Mouse (Mus musculus): ENCODE results near the gene Pilra. TPM values are rescaled to one million over a fixed set of nuclear protein-coding genes. Genes with fewer than 3 reads are reported as not detected.
"Not testable (repeated sequence)": the region's sequence is repeated elsewhere in the genome, so short reads cannot be mapped to it uniquely, and the experiment has no call there.

The Pilra gene
- polyA plus RNA-seq (2016; fragmentation: Nextera tagmentation; extraction: Ambion mirVana): 0.57 and 0.93 TPM in 2 replicates

- H3K9me3 ChIP-seq; H3K27ac ChIP-seq; H3K36me3 ChIP-seq; H3K4me3 ChIP-seq; H3K27me3 ChIP-seq (replicated peaks); H3K4me2 ChIP-seq (replicated peaks); H3K9ac ChIP-seq; H3K4me1 ChIP-seq; ATAC-seq (ENCODE audit: low FRiP score, low read depth): not testable (repeated sequence)
- WGBS: 67% methylated on average over 2 of the region's 2 CpGs
Measured at GRCm38 (mm10) chr5:137835966-137836520, at the start of gene Pilra. TSS of gene Pilra (minus strand) at chr5:137836281.

GRCm38 (mm10) chr5:137883345-137883744, 47.3 kb upstream of the Pilra start:
- no peak overlapping the region for H3K4me2 ChIP-seq (replicated peaks)
- no peaks in the 10 kb centered on the region for H3K9me3 ChIP-seq
- no peaks in the 10 kb centered on the region for H3K27me3 ChIP-seq (replicated peaks)
- H3K4me3 ChIP-seq: no peak overlapping the region
- no peak overlapping the region for H3K9ac ChIP-seq
- no peak overlapping the region for H3K27ac ChIP-seq
- WGBS: 86% methylated on average over 3 of the region's 3 CpGs
- ATAC-seq (ENCODE audit: low FRiP score, low read depth): no peak
- no peaks in the 10 kb centered on the region for H3K36me3 ChIP-seq
- H3K4me1 ChIP-seq: no peaks in the 10 kb centered on the region

DNA sequence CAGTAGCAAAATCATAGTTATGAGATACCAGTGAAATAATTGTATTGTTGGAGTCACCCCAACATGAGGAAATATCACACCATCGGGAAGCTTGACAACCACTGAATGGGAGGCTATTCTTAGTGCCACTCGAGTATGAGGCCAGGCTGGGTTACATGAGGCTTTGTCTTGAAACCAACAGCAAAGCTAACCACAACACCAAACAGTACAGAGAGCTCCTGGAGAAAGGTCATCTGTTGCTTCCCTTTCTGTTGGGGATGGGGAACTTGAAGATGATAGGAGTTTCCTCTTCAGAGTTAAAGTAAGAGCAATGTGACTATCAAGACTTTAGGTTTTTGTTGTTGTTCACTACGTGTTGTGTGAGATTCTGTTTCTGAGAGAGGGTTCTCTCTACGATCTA, 46.8 kb upstream of the Pilra start:
- Histone ChIP-seq H3K4me3 (no peak overlapping the region), H3K9me3 (no peaks in the 10 kb centered on the region), H3K27me3 (replicated peaks) (no peaks in the 10 kb centered on the region), H3K4me1 (no peaks in the 10 kb centered on the region), H3K36me3 (no peaks in the 10 kb centered on the region), H3K9ac (no peak overlapping the region), H3K27ac (no peak overlapping the region), H3K4me2 (replicated peaks) (no peak overlapping the region)
- ATAC-seq (ENCODE audit: low FRiP score, low read depth): no peak
- WGBS: 78% methylated on average over 4 of the region's 4 CpGs

DNA sequence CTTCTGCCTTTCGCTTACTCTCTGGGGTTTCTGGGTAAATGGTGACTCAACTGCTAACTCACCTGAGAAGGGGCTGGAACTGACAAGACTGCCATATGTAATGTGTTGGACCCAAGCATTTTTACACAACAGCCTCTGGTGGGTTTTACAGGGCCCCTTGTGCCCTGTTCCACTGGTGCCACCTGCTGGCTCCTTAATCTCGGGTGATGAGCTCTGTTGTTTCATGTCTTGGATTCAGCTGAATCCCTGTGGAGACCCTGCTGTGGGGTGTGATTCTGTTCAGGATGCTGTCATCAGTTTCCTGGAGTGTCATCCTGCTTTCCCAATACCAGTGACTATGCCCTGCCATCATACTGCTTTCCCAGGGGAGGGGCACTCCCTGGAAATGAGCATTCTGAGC, 41.8 kb upstream of the Pilra start:
- H3K9ac ChIP-seq: no peak overlapping the region
- H3K9me3 ChIP-seq: no peaks in the 10 kb centered on the region
- no peaks in the 10 kb centered on the region for H3K36me3 ChIP-seq
- no peak overlapping the region for H3K4me2 ChIP-seq (replicated peaks)
- no peak overlapping the region for H3K4me3 ChIP-seq
- no peaks in the 10 kb centered on the region for H3K27me3 ChIP-seq (replicated peaks)
- no peak overlapping the region for H3K27ac ChIP-seq
- no peak for ATAC-seq (ENCODE audit: low FRiP score, low read depth)
- no peaks in the 10 kb centered on the region for H3K4me1 ChIP-seq
- 51% methylated on average over 2 of the region's 2 CpGs for WGBS

GRCm38 (mm10) chr5:137875054-137875453, 39.0 kb upstream of the Pilra start:
- no peak overlapping the region for H3K4me3 ChIP-seq
- WGBS: 86% methylated on average over 2 of the region's 2 CpGs
- H3K4me1 ChIP-seq: no peaks in the 10 kb centered on the region
- H3K4me2 ChIP-seq (replicated peaks): no peak overlapping the region
- no peaks in the 10 kb centered on the region for H3K27me3 ChIP-seq (replicated peaks)
- no peaks in the 10 kb centered on the region for H3K36me3 ChIP-seq
- H3K27ac ChIP-seq: no peak overlapping the region
- H3K9me3 ChIP-seq: no peaks in the 10 kb centered on the region
- no peak for ATAC-seq (ENCODE audit: low FRiP score, low read depth)
- no peak overlapping the region for H3K9ac ChIP-seq

- not testable (repeated sequence) for H3K9me3 ChIP-seq; H3K4me2 ChIP-seq (replicated peaks); H3K9ac ChIP-seq; H3K4me1 ChIP-seq; H3K27me3 ChIP-seq (replicated peaks); H3K4me3 ChIP-seq; H3K27ac ChIP-seq; H3K36me3 ChIP-seq; ATAC-seq (ENCODE audit: low FRiP score, low read depth)
- 32% methylated on average over 1 of the region's 1 CpGs for WGBS
Measured at GRCm38 (mm10) chr5:137872381-137872702, 36.3 kb upstream of the Pilra start.

- not testable (repeated sequence) for H3K4me2 ChIP-seq (replicated peaks); H3K4me1 ChIP-seq; ATAC-seq (ENCODE audit: low FRiP score, low read depth); H3K27ac ChIP-seq; H3K9ac ChIP-seq; H3K36me3 ChIP-seq; H3K27me3 ChIP-seq (replicated peaks); H3K4me3 ChIP-seq; H3K9me3 ChIP-seq
- 71% methylated on average over 3 of the region's 3 CpGs for whole genome bisulfite sequencing
Measured at GRCm38 (mm10) chr5:137871644-137872380, 35.7 kb upstream of the Pilra start, which contains the start of gene Pilrb2. TSS of gene Pilrb2 (minus strand) at chr5:137871815.

- not testable (repeated sequence) for H3K9ac ChIP-seq; H3K4me3 ChIP-seq; H3K4me2 ChIP-seq (replicated peaks); H3K27ac ChIP-seq; ATAC-seq (ENCODE audit: low FRiP score, low read depth); H3K36me3 ChIP-seq; H3K4me1 ChIP-seq; H3K27me3 ChIP-seq (replicated peaks); H3K9me3 ChIP-seq
- WGBS: 76% methylated on average over 2 of the region's 2 CpGs
Measured at GRCm38 (mm10) chr5:137868600-137868999, 32.5 kb upstream of the Pilra start.

DNA sequence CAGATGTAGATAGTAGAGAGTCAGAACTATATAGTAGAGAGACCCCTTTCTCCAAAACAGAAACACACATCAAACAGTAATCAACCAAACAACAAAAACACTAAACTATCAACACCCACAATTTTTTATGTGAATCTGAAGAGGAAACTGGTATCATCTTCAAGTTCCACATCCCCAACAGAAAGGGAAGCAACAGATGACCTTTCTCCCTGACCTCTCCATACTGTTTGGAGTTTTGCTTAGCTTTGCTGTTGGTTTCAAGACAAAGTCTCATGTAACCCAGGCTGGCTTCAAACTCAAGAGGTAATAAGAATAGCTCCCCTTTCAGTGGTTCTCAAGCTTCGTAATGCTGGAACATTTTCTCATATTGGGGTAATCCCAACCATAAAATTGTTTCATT, 27.9 kb upstream of the Pilra start:
- H3K4me2 ChIP-seq (replicated peaks); H3K9me3 ChIP-seq; H3K27ac ChIP-seq; ATAC-seq (ENCODE audit: low FRiP score, low read depth); H3K4me3 ChIP-seq; H3K9ac ChIP-seq; H3K4me1 ChIP-seq; H3K36me3 ChIP-seq; H3K27me3 ChIP-seq (replicated peaks): not testable (repeated sequence)
- WGBS: 82% methylated on average over 1 of the region's 1 CpGs

- H3K9me3 ChIP-seq; H3K27ac ChIP-seq; H3K27me3 ChIP-seq (replicated peaks); ATAC-seq (ENCODE audit: low FRiP score, low read depth); H3K4me2 ChIP-seq (replicated peaks); H3K4me1 ChIP-seq; H3K36me3 ChIP-seq; H3K9ac ChIP-seq; H3K4me3 ChIP-seq: not testable (repeated sequence)
- WGBS: 74% methylated on average over 2 of the region's 2 CpGs
Measured at GRCm38 (mm10) chr5:137857960-137858710, 22.1 kb upstream of the Pilra start, which contains the start of gene Pilrb1. TSS of gene Pilrb1 (minus strand) at chr5:137858106.

GRCm38 (mm10) chr5:137856870-137857269, 20.8 kb upstream of the Pilra start:
- H3K4me1 ChIP-seq; H3K36me3 ChIP-seq; H3K4me3 ChIP-seq; H3K27me3 ChIP-seq (replicated peaks); ATAC-seq (ENCODE audit: low FRiP score, low read depth); H3K9me3 ChIP-seq; H3K9ac ChIP-seq; H3K27ac ChIP-seq; H3K4me2 ChIP-seq (replicated peaks): not testable (repeated sequence)
- 73% methylated on average over 5 of the region's 5 CpGs for WGBS

GRCm38 (mm10) chr5:137854907-137855306, 18.8 kb upstream of the Pilra start:
- H3K4me1 ChIP-seq; H3K36me3 ChIP-seq; ATAC-seq (ENCODE audit: low FRiP score, low read depth); H3K4me3 ChIP-seq; H3K27ac ChIP-seq; H3K4me2 ChIP-seq (replicated peaks); H3K27me3 ChIP-seq (replicated peaks); H3K9ac ChIP-seq; H3K9me3 ChIP-seq: not testable (repeated sequence)
- 86% methylated on average over 3 of the region's 3 CpGs for WGBS

Measured in neural tube, embryonic 12.5 days (tissue).